Mouse (Mus musculus): ENCODE data around the gene Pard3b.

- TF ChIP-seq POLR2A (IDR thresholded peaks at IDR 0.05; ENCODE audit: insufficient read depth, low read depth, low read length), result no peak
- no peak for TF ChIP-seq CTCF (IDR thresholded peaks at IDR 0.05; ENCODE audit: insufficient read depth, low read depth, low read length)
These were observed 210.5 kb downstream of the Pard3b start for GRCm38 (mm10) chr1:61849029-61849714.
